Mouse (Mus musculus): ENCODE data around the gene Muc5b.
"Not testable (repeated sequence)": the region's sequence is repeated elsewhere in the genome, so short reads cannot be mapped to it uniquely, and the experiment has no call there.

Muc5b gene

DNA sequence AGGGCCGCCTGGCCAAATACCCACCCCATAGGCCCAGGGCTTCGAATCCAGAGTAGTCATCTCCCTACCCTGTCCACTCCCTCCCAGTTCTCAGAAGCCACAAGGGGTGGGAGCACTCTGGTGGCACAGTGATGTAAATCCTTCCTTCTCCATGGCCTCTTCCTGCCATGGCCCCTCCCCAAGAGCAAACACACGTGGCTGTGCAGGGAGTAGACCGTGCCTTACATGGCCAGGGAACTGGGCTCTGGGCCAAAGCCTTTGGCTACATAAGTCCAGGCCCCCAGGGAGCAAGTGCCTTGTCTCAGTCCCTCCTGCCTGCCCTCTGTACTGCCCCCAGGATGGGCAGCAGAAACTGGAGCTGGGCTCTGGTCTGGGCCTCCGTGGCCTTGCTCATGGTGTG is at the start of gene Muc5b:
Muc5b (plus strand) TSS at position 292 of the 400 bp plus-strand sequence.
- no peak for DNase-seq

DNA sequence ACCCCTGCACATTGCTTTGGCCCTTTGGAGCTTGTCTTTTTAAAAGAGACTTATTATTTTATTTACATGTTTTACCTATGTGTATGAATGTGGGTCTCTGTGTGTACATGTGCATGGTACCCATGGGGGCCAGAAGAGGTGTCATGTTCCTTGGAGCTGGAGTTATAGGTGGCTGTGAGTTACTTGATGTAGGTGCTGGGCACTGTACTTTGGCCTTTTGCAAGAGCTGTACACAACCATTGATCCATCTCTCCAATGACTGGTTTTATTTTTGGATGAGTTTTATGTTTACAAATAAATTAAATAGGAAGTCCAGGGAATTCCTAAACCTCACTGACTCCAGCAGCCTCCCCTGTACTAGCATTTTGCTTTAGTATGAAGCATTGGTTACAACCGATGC is 44.6 kb upstream of the Muc5b start:
- DNase-seq = no peak

DNA sequence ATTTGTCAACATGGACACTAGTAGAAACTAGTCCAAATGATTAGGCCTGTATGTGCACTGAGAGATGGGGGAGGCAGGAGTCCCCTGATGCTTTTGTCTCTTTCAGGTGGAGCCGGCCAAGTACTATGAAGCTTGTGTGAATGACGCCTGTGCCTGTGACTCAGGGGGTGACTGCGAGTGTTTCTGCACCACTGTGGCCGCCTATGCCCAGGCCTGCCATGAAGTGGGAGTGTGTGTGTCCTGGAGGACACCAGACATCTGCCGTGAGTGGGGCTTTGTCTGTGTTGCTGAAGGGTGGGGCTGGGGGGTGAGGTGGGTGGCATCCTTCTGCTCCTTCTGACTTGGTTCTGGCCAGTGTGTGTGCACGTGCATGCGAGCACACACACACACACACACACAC is 35.7 kb upstream of the Muc5b start:
- no peak for DNase-seq

DNA sequence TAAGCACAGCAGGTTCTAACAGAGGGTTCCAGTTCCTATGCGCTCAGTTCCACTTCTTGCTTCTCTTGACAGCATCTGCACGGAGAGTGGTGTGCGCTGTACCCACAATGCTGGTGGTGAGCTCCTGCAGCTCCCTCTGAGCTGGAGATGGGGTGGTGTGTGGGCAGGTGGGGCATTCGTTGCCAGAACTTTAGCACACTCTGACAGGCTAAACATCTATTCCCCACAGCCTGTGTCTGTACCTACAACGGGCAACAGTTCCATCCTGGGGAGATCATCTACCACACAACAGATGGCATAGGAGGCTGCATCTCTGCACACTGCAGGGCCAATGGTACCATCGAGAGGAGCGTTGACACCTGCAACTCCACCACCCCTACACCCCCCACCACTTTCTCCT is 33.5 kb upstream of the Muc5b start:
- no peak for DNase-seq

DNA sequence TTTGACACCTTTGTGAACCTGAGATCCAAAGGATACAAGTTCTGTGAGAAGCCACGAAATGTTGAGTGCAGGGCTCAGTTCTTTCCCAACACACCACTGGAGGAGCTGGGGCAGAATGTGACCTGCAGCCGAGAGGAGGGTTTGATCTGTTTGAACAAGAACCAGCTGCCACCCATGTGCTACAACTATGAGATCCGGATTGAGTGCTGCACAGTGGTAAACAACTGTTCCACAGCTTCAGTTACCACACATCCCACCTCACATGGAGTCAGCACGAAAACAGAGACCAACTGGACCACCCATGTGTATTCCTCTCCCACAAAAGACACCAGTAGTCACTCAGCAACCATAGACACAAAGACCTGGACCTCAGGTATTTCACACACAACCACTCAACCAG is 31.0 kb upstream of the Muc5b start:
- not testable (repeated sequence) for DNase-seq

DNA sequence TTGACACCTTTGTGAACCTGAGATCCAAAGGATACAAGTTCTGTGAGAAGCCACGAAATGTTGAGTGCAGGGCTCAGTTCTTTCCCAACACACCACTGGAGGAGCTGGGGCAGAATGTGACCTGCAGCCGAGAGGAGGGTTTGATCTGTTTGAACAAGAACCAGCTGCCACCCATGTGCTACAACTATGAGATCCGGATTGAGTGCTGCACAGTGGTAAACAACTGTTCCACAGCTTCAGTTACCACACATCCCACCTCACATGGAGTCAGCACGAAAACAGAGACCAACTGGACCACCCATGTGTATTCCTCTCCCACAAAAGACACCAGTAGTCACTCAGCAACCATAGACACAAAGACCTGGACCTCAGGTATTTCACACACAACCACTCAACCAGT is 28.9 kb upstream of the Muc5b start:
- not testable (repeated sequence) for DNase-seq

DNA sequence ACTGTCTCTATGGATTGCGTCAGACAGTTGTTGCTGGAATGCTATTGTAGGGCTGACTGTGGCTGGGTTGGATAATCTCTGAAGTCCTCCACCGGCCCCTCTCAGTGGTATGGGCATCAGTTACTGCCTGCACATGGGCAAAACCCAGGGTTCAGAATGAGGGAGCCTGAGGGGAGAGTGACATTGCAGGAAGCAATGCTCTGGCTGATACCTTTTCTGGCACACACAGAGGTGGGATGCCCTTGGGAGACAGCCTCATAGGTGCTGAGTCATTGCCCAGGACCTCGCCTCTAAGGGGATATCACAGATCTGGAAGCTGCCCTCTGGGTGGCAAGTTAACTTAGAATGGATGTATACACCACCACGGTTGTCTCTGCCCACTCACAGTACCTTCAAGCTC is 25.5 kb upstream of the Muc5b start:
- no peak for DNase-seq

DNA sequence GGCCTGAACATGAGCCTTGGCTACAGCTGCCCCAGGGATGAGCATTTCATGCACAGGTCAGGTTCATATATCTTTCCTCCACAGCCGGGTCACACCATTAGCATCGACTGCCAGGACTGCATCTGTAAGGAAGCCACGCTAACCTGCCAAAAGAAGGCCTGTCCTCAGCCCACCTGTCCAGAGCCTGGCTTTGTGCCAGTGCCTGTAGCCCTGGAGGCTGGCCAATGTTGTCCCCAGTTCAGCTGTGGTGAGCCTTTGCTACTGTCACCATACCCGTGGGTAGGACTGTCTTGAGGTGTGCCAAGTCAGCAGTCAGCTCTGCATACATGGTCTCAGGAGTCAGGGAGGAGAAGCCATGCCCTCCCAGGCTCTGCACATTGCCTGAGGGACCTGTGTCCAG is 23.5 kb upstream of the Muc5b start:
- DNase-seq = no peak

DNA sequence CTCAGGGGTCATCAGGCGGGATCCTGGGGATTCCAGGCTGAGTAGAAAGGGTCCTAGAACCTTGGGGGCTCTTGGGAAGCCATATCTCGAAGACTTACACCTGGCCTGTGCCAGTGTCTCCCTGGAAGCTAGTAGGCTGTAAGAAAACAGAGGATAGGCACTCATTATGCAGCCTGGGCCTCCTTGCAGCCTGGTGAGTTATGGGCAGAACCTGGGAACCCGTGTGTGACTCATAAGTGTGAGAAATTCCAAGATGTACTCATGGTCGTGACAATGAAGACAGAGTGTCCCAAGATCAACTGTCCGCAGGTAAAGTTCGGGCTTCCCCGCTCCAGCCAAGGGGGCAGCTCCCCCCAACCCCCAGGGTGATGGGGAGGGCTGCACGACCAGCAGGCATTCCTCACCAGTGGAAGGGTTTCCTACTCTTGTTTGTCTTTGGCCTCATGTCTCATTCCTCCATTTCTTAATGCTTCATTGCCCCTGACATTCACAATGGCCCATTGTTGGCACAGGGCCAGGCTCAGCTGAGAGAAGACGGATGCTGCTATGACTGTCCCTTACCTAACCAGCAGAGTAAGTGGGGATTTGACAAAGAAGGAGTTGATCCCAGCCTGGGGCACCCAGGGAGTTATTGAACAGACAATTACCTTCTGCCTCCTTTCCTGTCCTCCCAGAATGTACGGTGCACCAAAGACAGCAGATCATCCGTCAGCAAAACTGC is 21.4 kb upstream of the Muc5b start:
- DNase-seq = no peak

DNA sequence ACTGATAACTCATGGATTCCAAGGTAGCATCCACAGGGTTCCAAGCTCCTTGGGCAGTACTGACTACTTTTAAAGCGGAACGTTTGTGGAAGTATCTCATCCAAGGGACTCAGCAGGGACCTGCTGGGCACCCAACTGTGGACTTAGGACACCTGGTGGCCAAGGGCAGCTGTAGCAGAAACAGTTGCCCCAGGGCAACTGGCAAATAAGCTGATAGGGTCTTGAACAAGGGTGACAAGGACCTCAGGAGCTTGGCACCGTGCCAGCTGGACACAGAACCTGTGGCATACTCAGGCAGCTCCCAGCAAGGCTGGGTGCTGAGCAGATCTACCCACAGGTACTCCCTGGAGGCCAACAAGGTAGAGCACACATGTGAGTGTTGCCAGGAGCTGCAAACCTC is 20.6 kb upstream of the Muc5b start:
- DNase-seq = no peak

DNA sequence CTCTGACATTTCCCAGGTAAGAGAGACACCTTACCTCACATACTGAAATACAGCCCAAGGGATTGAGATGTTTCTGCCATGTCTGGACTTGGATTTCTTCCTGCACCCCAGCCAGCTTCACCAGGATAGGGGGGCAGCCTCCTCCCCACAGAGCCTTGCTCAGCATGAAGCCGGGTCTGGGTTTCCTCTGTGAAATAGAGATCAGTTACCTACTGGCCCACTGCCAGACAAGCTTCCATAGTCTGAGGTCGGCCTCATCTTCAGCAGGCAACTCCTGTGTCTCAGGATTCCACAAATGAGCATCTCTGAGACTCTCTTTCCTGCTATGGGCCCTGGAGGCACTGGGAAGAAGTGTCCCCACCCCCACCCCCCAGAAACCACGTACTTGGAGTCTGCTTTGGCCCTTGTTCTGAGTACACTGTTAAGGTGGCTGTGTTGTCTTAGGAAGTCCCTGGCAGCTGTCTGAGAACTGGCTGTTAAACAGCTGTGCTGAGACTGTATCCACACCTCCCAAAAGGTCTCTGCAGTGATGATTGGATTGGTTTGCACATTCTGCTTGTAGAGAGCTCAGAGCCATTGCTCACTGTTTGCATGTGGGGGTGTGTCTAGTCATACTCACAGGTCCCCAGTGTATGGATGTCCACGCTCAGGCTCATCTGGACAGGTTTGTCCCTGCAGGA is 16.1 kb upstream of the Muc5b start:
- no peak for DNase-seq

DNA sequence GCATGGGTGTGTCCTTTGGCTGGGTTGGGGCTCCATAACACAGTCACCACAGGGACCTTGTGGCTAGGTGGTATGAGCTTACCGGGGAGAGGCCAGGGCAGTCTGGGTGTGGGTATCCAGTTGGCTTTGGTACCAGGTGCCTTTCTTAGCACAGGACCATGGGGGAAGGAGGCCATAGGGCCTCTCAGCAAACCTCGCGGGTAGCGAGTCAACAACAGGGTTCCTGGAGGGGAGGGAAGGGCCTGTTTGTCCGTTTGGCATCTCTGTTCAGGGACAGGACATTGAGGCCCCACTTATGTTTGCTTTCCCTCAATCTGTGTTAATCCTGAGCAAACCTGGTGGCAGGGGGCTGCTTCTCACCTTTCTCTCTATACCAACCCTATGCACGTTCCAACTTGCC is 15.2 kb upstream of the Muc5b start:
- DNase-seq = no peak

DNA sequence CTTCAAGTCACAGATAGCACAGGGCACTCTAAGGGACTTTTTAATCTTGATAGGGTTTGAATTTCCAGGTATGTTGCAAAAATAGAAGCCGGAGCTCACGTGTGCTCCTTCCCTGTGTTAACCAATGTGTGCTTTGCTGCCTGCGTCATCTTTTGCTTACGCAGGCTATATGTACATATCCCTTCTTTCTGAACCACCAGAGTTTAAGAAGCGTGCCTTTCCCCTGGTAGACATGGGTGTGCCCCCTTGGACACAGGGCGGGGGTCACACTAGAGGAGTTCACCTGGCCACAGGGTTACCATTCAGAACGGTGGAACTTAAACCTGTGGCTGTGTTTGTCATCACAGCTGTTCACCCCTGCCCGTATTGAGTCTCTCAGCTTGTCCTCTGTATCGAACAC is 14.5 kb upstream of the Muc5b start:
- DNase-seq = no peak

DNA sequence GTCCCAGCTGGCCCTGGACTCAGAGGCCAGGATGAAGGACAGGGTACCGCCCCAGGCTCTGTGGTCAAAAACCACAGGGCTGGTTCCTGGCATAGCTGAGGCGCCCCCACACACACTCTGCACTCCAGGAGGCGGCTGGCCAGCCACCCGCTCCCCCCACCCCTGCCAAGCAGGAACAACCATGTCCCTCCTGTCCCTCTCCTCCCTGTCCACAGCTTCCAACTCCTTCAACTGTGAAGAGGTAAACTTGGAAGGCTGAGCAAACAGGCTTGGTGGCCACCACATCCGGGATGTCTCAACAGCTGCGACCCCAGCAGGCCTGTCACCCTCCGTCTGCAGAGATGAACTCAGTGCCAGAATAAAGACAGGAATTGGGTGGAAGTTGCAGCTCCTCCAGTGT is 2.9 kb upstream of the Muc5b start:
- DNase-seq = no peak

DNA sequence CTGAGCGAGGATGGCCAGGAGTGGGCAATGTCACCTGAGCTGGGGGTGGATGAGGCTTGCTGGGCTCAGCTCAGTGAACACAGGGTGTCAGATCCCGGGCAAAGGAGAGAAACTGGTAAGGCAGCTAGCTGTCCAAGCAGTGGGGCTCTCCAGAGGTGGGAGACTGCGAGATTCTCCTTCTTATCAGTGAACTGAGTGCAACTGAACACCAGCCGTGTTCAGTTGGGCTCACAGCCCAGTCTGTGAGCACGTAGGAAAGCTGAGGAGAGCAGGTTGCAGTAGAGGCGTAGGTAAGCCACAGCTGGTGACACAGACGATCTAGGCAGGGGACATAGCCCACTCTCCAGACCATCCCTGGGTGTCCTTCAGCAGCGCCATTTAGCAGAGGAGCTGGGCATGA is 2.4 kb upstream of the Muc5b start:
- DNase-seq = no peak

DNA sequence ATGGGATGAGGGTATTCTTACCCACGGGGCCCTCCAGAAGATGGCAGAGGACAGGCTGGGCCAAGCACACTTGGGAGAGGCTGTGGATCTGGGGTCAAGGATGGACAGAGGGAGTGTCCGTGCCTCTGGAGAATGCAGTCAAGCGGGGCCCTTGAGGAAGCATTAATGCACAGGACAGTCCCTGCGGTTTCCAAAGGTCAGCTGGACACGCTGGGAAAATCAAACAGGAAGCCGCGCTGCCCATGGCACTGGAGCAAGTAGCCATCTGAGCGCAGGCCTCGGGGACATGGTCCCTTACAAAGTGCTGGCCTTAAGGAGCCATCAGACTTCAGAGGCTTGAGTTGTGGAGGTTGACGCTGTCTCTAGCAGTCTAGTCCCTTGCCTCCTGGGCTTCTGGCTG is 1.5 kb downstream of the Muc5b start:
- no peak for DNase-seq

DNA sequence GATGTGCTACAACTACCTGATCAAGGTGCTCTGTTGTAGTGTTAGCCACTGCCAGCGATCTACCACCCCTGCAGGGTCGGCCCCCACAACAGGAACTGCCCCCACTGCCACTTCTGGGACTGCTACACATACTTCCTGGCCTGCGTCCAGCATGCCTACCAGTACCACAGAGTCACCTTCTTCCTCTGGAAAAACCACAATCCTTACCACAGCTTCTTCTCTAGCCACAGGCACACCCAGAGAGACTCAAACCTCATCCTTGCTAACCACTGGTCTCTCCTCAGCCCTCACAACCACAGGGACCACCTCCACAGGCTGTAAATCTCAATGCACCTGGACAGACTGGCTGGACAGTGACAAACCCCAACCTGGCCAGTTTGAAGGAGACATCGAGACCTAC is 22.2 kb downstream of the Muc5b start:
- no peak for DNase-seq

DNA sequence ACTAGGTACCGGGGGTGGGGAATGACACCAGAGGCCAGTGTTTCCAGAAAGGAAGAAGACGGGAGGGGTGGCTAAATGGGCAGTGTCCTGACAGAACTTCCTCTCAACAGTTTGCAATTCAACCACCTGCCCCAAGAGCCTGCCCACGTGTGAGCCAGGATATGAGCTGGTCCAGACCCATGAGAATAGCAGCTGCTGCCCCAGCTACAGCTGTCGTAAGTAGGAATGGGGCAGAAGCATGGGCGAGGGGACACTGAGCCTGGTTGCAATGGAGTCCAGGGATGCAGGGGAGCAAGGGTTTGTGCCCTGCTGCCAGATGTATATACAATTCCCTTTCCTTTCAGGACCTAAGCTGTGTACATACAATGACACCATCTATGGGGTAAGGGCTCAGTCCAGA is 30.8 kb downstream of the Muc5b start:
- DNase-seq = no peak

DNA sequence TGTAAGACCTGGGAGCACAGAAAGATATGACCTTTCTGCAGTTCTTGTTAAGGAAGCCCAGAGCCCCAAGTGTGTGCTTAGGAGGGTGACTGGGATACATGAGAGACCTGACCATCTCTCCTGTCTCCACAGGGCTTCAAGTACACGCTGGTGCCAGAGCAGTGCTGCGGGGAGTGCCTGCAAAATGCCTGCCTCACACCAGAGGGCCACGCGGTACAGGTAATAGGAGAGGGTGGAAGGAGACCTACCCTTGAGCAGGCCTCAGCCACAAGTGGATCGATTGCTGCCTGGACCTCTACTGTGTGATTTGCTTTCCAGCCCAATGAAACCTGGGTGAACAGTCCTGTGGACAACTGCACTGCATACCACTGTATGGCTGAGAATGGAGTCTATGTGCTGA is 31.7 kb downstream of the Muc5b start:
- no peak for DNase-seq

DNA sequence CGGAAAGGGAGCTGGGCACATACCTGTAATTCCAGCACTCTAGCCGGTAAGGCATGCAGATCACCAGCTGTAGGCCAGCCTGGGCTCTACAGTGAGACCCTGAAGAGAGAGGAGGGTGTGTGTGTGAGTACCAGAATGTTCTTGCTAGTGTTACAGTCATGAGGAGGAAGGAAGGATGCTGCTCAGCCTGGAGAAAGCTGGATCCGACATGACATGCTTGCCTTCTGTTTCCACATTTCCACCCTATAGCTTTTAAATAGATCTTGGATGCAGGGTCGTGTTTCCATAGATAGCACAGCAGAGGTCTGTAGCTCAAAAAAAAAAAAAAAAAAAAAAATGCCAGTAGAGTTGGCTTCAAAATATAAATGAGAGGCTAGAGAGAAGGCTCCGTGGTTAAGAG is 36.0 kb downstream of the Muc5b start:
- no peak for DNase-seq

DNA sequence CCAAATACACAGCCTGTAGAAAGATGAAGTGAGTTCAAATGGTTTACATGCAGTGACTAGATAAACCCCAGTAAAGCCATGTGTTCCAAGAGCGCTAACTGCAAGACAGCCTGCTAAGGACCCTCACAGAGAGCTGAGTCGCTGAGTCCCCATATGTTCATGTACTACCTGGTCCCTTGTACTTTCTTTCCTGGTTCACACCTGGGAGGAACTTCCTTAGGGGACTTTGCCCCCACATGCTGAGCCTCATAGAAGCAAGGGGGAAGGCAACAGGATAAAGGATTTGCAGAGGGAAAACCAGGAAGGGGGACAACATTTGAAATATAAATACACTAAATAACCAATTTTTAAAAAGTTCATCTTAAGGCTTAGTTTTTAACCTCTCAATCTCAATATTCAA is 39.9 kb downstream of the Muc5b start:
- no peak for DNase-seq

DNA sequence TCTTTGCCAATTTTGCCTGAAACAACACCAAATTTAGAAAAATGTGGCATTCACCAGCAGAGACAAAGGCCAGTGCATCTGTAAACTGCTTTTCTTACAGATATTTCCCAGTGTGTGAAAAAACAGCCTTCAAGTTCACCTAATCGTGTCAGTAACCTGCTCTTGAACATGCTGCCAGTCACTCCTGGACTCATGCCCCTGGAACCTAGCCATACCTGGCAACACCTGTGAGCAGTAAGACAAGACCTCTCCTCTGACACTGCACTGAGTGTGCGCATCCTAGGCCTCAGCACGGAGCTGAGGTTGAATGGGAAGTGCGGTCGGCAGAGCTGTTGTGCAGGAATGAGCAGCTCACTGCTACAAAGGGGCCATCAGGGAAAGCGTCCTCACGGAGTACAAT is 53.3 kb downstream of the Muc5b start:
- no peak for DNase-seq

DNA sequence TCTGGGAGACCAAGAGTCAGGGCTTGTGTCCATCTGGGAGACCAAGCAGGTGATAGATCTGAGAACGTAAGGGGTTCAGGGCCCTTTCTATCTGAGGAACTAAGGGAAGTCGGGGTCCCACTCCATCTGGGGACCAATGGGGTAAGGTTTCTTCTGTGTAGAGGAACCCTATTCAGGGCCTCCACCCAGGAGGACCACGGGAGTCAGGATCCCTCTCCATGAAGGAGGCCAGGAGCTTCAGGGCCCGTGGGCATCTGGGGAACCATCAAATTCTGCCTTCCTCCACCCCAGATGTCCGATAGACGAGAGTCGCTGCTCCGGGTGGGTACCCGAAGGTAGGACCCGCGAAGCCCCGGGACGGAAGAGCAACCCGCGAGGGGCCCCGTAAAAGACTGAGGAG is 63.0 kb downstream of the Muc5b start:
- no peak for DNase-seq

DNA sequence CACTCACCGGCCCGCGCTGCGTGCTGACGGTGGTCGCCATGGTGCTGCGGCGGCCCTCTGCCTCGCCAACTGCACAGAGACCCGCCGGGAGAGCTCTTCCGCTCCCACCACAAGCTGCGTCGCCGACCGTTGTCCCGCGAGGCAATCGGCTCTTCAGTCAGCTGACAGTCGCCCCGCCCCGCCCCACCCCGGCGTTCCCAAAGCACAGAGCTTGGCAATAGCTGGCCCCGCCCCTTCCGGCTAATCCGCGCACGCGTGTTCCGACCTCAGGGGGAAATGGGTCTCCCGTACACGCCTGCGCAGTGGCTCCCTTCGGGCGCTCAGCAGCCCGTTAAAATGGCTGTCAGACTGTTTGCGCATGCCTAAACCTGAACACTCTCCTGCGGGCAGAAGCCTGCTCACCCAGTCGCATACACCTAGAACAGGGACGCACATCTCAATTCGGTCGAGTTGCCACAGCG is 63.4 kb downstream of the Muc5b start:
- peak; percentile 100 for DNase-seq

DNA sequence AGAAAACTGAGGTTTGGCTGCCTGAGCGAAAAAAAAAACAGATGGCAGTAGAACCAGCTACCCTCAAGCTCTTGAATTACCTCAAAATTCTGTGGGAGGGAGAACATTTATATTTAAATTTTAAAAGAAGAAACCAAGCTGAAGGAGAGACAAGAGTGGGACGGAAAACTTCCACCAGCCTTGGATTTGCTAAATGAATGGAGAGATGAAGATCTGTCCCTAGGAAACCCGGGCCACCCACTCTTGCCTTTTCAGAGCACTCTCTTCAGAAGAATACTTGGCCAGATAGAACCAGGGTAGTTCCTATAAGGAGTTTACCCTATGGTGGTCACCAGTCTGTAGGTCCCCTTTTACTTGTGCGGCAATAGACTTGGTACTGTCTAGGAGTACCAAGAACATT is 63.9 kb downstream of the Muc5b start:
- DNase-seq = no peak
